Mouse (Mus musculus): ENCODE measurements at regions not wholly inside any gene's neighbourhood (a gene's known extent, or its start where the extent isn't known, plus 50 kb on each side); places are given as distances from the start of the nearest gene placed in this dataset.

DNA sequence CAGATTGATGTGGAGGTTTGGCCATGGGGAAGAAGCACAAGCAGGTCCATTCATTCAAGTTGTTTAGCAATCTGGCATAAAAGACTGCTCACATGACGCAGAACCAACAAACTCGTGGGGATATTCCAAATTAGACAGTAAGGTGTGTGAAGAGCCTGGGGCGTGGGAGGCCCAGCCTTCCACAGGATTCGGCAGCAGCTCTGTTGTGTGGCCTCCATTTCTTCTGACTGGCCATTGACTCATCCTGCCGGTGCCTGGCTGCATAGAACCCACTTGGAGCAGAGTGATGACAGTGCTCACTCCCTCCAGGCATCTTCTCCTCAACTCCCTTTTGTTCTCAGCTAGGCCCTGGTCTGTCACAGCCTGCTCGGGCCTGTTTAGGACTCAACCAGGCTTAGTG, 91.6 kb upstream of the Irf2bp2 start:
- no peaks in the 10 kb centered on the region for H3K36me3 ChIP-seq
- ATAC-seq (ENCODE audit: low FRiP score, low read depth): no peak
- no peaks in the 10 kb centered on the region for H3K9me3 ChIP-seq
- H3K4me2 ChIP-seq (replicated peaks): no peak overlapping the region
- no peak overlapping the region for H3K4me3 ChIP-seq
- H3K4me1 ChIP-seq: no peaks in the 10 kb centered on the region
- H3K9ac ChIP-seq: no peak overlapping the region
- no peaks in the 10 kb centered on the region for H3K27me3 ChIP-seq (replicated peaks)
- H3K27ac ChIP-seq: no peak overlapping the region
- WGBS: 81% methylated on average over 6 of the region's 6 CpGs

DNA sequence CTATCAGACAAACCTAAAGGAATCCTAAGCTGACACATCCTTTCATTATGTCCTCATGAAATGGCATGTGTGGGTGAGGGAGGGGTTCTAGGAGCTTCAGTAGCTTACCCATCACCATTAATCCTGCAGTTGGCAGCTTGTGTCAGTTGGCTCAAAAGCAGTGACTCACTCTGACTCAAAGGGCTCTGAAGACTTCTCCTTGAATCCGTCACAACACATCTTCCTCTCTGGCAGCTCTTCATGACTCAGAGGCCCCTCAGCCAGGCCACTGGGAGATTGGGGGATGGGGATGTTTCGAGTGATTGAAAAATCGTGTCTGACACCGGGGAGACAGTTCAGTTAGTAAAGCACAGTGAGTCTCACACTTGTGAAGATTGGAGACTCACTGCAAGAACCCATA, 90.2 kb upstream of the Irf2bp2 start:
- Histone ChIP-seq H3K4me3 (no peak overlapping the region), H3K4me2 (replicated peaks) (no peak overlapping the region), H3K9ac (no peak overlapping the region), H3K9me3 (no peaks in the 10 kb centered on the region), H3K27ac (no peak overlapping the region), H3K36me3 (no peaks in the 10 kb centered on the region), H3K27me3 (replicated peaks) (no peaks in the 10 kb centered on the region), H3K4me1 (no peaks in the 10 kb centered on the region)
- ATAC-seq (ENCODE audit: low FRiP score, low read depth): no peak
- WGBS: 83% methylated on average over 4 of the region's 4 CpGs

DNA sequence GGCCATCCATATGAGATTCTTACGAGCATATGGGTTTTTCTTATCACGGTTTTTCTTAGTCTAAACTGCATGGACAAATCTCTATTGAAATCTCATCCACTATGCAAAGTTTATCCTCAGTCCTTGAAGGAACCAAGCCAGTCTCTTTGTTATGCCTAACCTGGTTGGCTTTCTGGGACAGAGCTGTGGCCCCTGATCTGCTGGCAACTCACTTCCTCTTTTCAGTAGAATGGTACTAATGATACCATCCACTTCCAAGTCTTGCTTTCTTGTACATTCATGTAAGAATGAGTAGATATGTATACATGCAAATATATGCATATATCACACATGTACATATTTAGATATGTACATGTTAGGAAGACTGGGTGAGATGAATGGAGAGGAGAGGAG, 89.8 kb upstream of the Irf2bp2 start:
- H3K4me3 ChIP-seq: no peak overlapping the region
- H3K27ac ChIP-seq: no peak overlapping the region
- 90% methylated on average over 2 of the region's 2 CpGs for WGBS
- no peak for ATAC-seq (ENCODE audit: low FRiP score, low read depth)
- H3K9me3 ChIP-seq: no peaks in the 10 kb centered on the region
- no peaks in the 10 kb centered on the region for H3K4me1 ChIP-seq
- no peaks in the 10 kb centered on the region for H3K36me3 ChIP-seq
- H3K9ac ChIP-seq: no peak overlapping the region
- no peaks in the 10 kb centered on the region for H3K27me3 ChIP-seq (replicated peaks)
- H3K4me2 ChIP-seq (replicated peaks): no peak overlapping the region

DNA sequence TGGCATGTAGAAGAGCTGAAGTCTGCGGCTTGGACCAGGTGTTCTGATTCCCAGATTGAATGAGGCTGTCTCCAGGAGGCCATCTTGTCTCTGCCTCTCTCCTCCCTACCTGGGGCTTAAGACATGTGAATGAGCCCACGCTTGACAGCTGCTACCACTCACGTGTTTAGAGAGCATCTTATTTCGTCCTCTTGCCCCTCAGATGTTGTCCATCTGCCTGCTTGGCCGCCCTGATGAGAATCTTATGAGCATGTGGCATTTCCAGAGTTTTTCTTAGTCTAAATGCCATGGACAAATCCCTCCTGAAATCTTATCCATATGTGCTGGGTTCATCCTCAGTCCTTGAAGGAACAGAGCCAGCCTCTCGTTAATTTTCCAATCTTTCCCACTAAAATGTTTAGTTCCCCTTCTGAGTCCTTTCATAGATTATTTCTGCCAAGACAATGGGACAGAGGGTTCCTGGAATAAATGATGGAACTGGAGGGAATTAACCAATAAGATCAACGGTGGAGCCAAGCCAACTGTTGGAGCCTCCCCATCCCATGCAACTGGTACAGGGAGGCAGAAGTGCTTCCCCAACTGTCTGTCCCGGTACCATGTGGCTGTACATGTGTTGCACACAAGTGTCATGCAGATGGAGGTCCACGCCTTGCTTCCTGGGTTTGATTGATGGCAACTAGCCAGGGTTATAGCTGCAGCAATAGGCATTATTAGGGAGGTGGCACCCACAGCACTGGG, 89.2 kb upstream of the Irf2bp2 start:
- Histone ChIP-seq H3K36me3 (no peaks in the 10 kb centered on the region), H3K4me2 (replicated peaks) (no peak overlapping the region), H3K4me1 (peaks cover 5% of the 10 kb centered on the region), H3K9ac (no peak overlapping the region), H3K27me3 (replicated peaks) (no peaks in the 10 kb centered on the region), H3K27ac (no peak overlapping the region), H3K4me3 (no peak overlapping the region), H3K9me3 (no peaks in the 10 kb centered on the region)
- WGBS: 85% methylated on average over 9 of the region's 9 CpGs
- ATAC-seq (ENCODE audit: low FRiP score, low read depth): no peak

DNA sequence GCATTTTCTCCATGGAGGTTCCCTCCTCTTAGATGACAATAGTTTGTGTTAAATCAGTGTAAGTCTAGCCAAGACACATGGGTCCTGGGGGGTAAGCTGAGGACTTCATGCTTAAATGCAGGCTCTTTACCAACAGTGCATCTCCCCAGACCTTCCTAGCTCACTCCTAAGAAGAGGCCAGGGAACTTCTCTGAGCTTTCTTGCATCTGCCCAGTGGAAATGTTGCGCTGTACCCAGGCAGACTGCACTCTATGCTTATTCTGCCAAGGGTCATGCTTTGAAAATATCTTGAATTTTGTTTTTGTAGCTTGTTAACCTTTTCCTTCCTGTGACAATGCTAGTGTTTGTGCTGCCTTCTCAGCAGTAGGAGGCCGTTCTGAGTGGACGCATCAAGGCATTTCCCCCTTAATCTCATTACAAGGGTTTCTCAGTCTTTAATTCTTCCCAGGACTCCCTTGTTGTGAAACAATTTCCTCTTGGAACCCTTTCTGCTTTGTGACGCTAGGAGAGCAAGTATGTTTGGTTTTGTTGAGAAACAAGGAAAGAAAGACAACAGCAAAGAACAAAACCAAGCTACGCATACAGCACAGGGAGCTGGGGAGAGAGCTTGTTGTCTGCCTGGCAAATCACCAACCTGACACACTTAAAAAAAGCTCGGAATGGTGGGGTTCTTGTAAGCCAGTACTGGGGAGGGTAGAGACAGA, 88.3 kb upstream of the Irf2bp2 start:
- WGBS: 73% methylated on average over 6 of the region's 6 CpGs
- Histone ChIP-seq H3K27me3 (replicated peaks) (no peaks in the 10 kb centered on the region), H3K27ac (no peak overlapping the region), H3K9me3 (no peaks in the 10 kb centered on the region), H3K9ac (no peak overlapping the region), H3K4me2 (replicated peaks) (no peak overlapping the region), H3K4me3 (no peak overlapping the region), H3K4me1 (peaks cover 9% of the 10 kb centered on the region), H3K36me3 (no peaks in the 10 kb centered on the region)
- no peak for ATAC-seq (ENCODE audit: low FRiP score, low read depth)

DNA sequence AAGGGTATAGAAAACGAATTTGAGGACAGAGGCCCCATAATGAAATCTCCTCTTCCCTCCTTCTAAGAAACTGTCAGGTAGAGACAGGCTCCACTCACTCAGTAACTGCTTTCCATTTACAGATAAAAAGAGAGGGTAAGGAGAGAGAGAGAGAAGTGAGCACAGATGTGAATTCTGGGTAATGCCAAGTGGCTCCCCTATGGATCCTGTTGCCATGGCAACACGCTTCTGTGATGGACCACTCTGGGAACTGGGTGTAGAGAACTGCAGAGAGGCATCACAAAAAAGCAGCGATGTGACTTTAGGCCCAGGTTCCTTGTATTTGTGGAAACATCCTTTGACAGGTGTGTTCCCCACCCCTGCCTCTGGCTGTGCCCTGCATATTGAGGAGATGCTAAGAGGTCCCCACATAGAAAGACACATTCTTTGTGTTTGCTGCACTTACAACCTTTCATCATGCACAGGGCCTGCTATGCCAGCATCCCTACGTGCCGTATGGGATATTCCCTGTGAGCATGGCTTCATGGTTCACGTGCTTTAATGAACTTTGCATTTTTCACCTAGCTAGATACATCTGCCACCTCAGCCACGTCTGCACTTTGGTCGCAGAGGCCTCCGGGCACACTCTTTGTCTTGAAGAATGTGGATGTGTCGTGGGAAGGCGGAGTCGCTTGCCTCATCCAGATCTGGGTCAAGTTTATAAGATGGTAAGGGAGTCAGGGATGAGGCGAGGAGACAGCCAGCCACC, 84.4 kb upstream of the Irf2bp2 start:
- no peak overlapping the region for H3K4me3 ChIP-seq
- 0 out of 2 replicates have a peak, but pooled peaks have one; percentile 37 for ATAC-seq (ENCODE audit: low FRiP score, low read depth)
- H3K27me3 ChIP-seq (replicated peaks): no peaks in the 10 kb centered on the region
- 0 out of 2 replicates have a peak overlapping the region, but pooled peaks have one; percentile 26 for H3K27ac ChIP-seq
- H3K36me3 ChIP-seq: no peaks in the 10 kb centered on the region
- no peak overlapping the region for H3K9ac ChIP-seq
- peaks cover 9% of the 10 kb centered on the region for H3K4me1 ChIP-seq
- 67% methylated on average over 13 of the region's 13 CpGs for WGBS
- no peaks in the 10 kb centered on the region for H3K9me3 ChIP-seq
- no peak overlapping the region for H3K4me2 ChIP-seq (replicated peaks)

DNA sequence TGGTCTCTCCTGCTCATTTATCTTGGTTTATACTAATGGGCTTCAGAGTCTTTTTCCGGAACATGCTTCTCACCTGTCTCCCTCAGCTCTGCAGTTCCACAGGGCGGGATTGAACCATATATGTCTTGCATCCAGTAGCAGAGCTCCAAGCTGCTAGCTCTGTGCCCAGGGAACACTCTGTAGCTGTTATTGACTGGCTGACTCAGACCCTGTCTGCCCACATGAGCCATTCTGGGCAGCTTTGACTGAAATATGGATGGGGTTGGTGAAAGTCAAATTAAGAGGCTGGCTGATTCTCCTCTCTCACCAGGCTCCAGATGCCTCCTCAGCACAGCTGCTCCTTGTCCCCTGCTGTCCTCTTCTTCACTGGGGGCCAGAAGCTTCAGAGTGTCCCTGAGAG, 81.4 kb upstream of the Irf2bp2 start:
- no peak overlapping the region for H3K27ac ChIP-seq
- no peak for ATAC-seq (ENCODE audit: low FRiP score, low read depth)
- no peaks in the 10 kb centered on the region for H3K27me3 ChIP-seq (replicated peaks)
- no peaks in the 10 kb centered on the region for H3K9me3 ChIP-seq
- peaks cover 9% of the 10 kb centered on the region for H3K4me1 ChIP-seq
- H3K36me3 ChIP-seq: no peaks in the 10 kb centered on the region
- no peak overlapping the region for H3K4me2 ChIP-seq (replicated peaks)
- 91% methylated on average over 2 of the region's 2 CpGs for WGBS
- H3K9ac ChIP-seq: no peak overlapping the region
- H3K4me3 ChIP-seq: no peak overlapping the region

DNA sequence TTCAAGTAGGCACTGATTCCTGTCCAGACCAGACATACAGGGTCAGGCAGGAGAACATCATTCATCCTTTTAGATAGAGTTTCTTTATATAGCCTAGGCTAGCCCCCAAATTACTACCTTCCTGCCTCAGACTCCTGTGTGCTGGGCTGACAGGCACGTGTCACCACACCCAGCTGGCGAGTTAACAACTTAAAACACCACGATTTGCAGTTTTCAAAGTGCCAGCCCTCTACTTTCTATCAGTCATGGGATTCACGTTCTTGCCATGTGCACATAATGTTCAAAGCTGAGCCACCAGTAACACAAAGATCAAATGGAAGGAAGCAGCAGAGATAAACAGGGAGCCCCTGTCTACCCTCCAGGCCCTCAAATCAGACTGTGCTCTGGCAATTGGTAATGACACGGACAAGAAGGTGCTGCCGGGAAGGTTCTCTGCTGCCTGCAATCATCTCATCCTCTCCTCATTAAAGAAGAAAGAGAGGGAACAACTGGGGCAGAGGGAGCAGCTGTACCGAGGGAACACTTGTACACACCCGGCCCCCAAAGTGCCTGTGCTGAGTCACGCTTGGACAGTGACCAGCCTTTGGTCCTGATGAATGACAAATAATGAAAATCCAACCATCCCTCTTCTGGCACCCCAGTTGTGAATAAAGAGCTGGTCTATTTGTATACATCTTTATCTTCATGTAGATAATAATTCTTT, 79.4 kb upstream of the Irf2bp2 start:
- 69% methylated on average over 9 of the region's 9 CpGs for WGBS
- Histone ChIP-seq H3K4me3 (no peak overlapping the region), H3K27ac (no peak overlapping the region), H3K4me2 (replicated peaks) (no peak overlapping the region), H3K4me1 (peaks cover 12% of the 10 kb centered on the region), H3K9me3 (no peaks in the 10 kb centered on the region), H3K9ac (no peak overlapping the region), H3K27me3 (replicated peaks) (no peaks in the 10 kb centered on the region), H3K36me3 (no peaks in the 10 kb centered on the region)
- no peak for ATAC-seq (ENCODE audit: low FRiP score, low read depth)

DNA sequence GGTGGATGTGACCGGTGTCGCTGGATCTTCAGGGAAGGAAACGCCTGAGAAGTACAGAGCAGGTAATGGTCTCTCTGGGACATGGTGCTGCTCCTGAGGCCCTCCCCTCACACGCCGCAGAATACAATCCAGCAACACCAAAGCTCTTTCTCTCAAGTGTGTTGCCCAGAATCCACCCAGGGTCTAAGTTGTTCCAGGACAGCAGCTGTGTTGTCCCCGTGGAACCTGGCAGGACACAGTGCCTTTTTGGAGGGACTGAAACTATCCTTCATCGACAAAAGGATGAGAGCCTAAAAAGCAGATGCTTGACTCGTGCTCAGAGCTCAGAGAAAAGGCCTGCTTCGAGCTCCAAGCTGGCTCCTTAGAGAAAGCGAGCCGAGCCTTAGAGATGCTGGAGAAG, 77.8 kb upstream of the Irf2bp2 start:
- WGBS: 88% methylated on average over 11 of the region's 11 CpGs
- Histone ChIP-seq H3K36me3 (no peaks in the 10 kb centered on the region), H3K27me3 (replicated peaks) (no peaks in the 10 kb centered on the region), H3K4me3 (no peak overlapping the region), H3K27ac (no peak overlapping the region), H3K4me1 (peaks cover 22% of the 10 kb centered on the region), H3K9me3 (no peaks in the 10 kb centered on the region), H3K4me2 (replicated peaks) (no peak overlapping the region), H3K9ac (no peak overlapping the region)
- no peak for ATAC-seq (ENCODE audit: low FRiP score, low read depth)

DNA sequence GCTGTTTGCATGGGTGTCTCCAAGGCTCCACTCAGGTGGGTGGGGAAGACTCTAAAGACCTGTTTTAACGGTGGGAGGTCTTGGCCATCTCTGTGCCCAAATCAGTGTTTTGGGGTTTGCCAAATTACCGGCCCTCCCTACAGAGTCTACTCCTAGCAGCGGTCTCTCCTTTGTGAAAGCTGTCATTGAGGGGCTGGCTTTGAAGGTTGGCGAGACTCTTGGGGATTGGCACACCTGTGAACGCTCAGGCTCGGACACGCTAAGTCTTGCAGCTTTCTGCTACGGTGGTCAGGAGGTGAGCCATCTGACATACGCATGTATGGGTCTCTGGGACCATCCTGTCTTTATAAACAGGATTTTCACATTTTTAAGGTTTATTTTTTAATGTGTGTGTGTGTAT, 76.1 kb upstream of the Irf2bp2 start:
- Histone ChIP-seq H3K4me3 (no peak overlapping the region), H3K4me2 (replicated peaks) (no peak overlapping the region), H3K9me3 (no peaks in the 10 kb centered on the region), H3K27ac (no peak overlapping the region), H3K27me3 (replicated peaks) (no peaks in the 10 kb centered on the region), H3K9ac (no peak overlapping the region), H3K36me3 (no peaks in the 10 kb centered on the region), H3K4me1 (peaks cover 36% of the 10 kb centered on the region)
- WGBS: 88% methylated on average over 9 of the region's 9 CpGs
- ATAC-seq (ENCODE audit: low FRiP score, low read depth): no peak

DNA sequence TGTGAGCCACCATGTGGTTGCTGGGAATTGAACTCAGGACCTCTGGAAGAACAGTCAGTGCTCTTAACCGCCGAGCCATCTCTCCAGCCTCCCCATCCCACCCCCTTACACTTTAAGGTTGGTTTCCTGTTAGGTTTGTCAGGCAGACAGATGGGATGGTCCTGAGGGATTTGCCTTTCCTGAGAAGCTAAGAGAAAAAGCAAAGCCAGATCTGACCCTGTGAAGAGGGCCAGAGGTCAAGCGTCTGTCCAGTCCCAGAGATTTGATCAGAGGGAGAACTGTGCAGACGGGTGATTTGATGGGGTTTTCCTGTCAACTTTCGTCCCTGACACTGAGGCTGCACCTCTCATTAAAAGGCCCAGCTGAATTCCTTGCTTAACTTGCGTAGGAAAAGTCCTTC, 75.4 kb upstream of the Irf2bp2 start:
- no peaks in the 10 kb centered on the region for H3K36me3 ChIP-seq
- ATAC-seq (ENCODE audit: low FRiP score, low read depth): no peak
- WGBS: 69% methylated on average over 6 of the region's 6 CpGs
- H3K4me1 ChIP-seq: peaks cover 44% of the 10 kb centered on the region
- H3K9ac ChIP-seq: no peak overlapping the region
- H3K4me3 ChIP-seq: no peak overlapping the region
- no peaks in the 10 kb centered on the region for H3K9me3 ChIP-seq
- no peak overlapping the region for H3K27ac ChIP-seq
- H3K4me2 ChIP-seq (replicated peaks): no peak overlapping the region
- no peaks in the 10 kb centered on the region for H3K27me3 ChIP-seq (replicated peaks)

DNA sequence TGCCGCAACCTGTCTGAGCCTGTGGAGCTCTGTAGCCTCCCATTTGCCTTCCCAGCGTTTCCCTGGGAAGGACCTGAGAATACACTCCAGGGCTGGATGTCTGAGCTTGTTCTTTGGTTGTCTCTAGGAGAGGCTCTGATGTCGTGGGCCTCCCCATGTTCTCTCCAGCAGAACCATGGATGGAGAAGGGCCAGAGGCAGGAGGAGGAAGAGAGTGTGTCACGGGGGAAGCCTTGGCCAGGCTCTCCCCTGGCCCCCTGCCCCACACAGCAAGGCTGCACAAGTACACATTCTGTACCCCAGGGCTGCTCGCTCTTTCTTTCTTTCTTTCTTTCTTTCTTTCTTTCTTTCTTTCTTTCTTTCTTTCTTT, 74.9 kb upstream of the Irf2bp2 start:
- Histone ChIP-seq H3K9me3 (no peaks in the 10 kb centered on the region), H3K36me3 (no peaks in the 10 kb centered on the region), H3K9ac (0 out of 2 replicates have a peak overlapping the region, but pooled peaks have one; percentile 3), H3K27ac (peak overlapping the region; percentile 22; the same call in 1 of the 2 replicates), H3K4me3 (no peak overlapping the region), H3K27me3 (replicated peaks) (no peaks in the 10 kb centered on the region), H3K4me1 (peaks cover 49% of the 10 kb centered on the region), H3K4me2 (replicated peaks) (no peak overlapping the region)
- WGBS: 84% methylated on average over 5 of the region's 5 CpGs
- no peak for ATAC-seq (ENCODE audit: low FRiP score, low read depth)
